Mouse (Mus musculus): ENCODE data around the gene Megf11. TPM values are rescaled to one million over a fixed set of nuclear protein-coding genes. Genes with fewer than 3 reads are reported as not detected.
A peak's percentile ranks its signal among the peaks of the same experiment; 100 is the strongest.

Megf11 gene
- polyA plus RNA-seq, 1 experiment from 2014 or later: 5.2 TPM

DNA sequence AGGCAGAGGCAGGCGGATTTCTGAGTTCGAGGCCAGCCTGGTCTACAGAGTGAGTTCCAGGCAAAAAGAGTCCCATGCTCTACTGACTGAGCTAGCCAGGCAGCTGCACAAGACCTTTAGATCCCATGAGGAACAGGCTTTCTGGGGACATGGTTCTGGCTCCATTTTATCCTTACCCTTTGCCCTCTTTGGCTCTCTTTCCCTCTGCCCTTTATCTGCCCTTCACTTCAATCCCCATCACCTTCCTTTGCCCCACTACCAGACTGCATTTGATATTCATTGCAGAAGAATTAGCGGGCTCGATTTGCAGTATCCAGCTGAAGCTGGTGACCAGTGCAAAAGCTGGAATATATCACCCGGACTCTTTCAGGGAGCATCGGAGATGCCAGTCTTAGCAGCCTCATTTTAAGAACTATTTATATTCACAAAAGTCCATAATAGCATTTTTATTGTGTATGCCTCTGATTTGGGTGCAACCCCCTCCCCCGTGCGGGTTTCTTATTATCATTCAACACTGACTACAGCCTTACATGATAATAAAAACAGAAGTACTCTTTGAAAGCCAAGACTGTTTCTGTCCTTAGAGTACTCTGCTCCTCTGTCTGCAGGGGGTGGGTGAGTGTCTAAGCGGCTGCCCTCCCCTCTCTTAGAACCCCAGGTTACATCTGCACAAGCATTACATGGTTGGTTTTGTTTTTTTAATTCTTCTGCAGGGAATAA, 24.0 kb upstream of the Megf11 start:
- no peaks in the 10 kb centered on the region for H3K27me3 ChIP-seq
- H3K27ac ChIP-seq: no peak overlapping the region
- H3K4me2 ChIP-seq: no peak overlapping the region
- no peak overlapping the region for H3K9ac ChIP-seq
- H3K4me3 ChIP-seq: no peak overlapping the region
- no peaks in the 10 kb centered on the region for H3K9me3 ChIP-seq (replicated peaks)
- H3K36me3 ChIP-seq (ENCODE audit: poor library complexity, severe bottlenecking): no peaks in the 10 kb centered on the region
- peaks cover 6% of the 10 kb centered on the region; the same call in 1 of the 2 replicates for H3K4me1 ChIP-seq
- ATAC-seq: no peak
- 88% methylated on average over 9 of the region's 9 CpGs for WGBS

DNA sequence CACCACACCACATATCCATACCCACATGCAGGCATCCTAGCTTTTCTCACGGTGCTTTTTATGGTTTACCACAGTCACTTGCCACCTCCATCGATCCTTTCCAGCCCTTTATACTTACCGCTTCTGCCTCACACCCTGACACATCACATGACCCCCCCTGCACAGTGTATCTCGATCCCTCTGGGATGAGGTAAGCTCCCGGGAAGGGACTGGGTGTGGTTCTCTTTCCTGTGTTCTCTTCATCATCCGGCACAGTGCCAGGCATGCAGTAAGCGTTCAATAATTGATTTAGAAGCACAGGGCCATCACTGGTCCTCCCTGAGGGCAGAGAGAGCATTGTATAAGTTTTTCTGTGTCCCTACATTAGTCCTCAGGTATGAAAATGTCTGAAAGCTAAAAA, 15.6 kb upstream of the Megf11 start:
- no peaks in the 10 kb centered on the region for H3K27me3 ChIP-seq
- H3K4me1 ChIP-seq: peaks cover 10% of the 10 kb centered on the region; the same call in 1 of the 2 replicates
- 72% methylated on average over 7 of the region's 7 CpGs for WGBS
- no peak overlapping the region for H3K9ac ChIP-seq
- no peaks in the 10 kb centered on the region for H3K9me3 ChIP-seq (replicated peaks)
- H3K36me3 ChIP-seq (ENCODE audit: poor library complexity, severe bottlenecking): no peaks in the 10 kb centered on the region
- H3K4me2 ChIP-seq: no peak overlapping the region
- H3K27ac ChIP-seq: no peak overlapping the region
- ATAC-seq: no peak
- no peak overlapping the region for H3K4me3 ChIP-seq

GRCm38 (mm10) chr9:64371305-64371819, 14.1 kb upstream of the Megf11 start:
- Histone ChIP-seq H3K9ac (no peak overlapping the region), H3K4me2 (no peak overlapping the region), H3K27ac (no peak overlapping the region), H3K4me3 (no peak overlapping the region), H3K36me3 (ENCODE audit: poor library complexity, severe bottlenecking) (no peaks in the 10 kb centered on the region), H3K27me3 (no peaks in the 10 kb centered on the region), H3K4me1 (peaks cover 4% of the 10 kb centered on the region; the same call in 1 of the 2 replicates), H3K9me3 (replicated peaks) (no peaks in the 10 kb centered on the region)
- WGBS: 48% methylated on average over 11 of the region's 11 CpGs
- no peak for ATAC-seq

GRCm38 (mm10) chr9:64376380-64376779, 9.0 kb upstream of the Megf11 start:
- Histone ChIP-seq H3K4me2 (no peak overlapping the region), H3K27ac (no peak overlapping the region), H3K9me3 (replicated peaks) (no peaks in the 10 kb centered on the region), H3K27me3 (peaks cover 8% of the 10 kb centered on the region; the same call in 1 of the 2 replicates), H3K4me3 (no peak overlapping the region), H3K9ac (no peak overlapping the region), H3K36me3 (ENCODE audit: poor library complexity, severe bottlenecking) (no peaks in the 10 kb centered on the region), H3K4me1 (peaks cover 1% of the 10 kb centered on the region; the same call in 1 of the 2 replicates)
- 92% methylated on average over 2 of the region's 2 CpGs for WGBS
- ATAC-seq: no peak

- Histone ChIP-seq H3K4me1 (peaks cover 27% of the 10 kb centered on the region), H3K27me3 (peaks cover 52% of the 10 kb centered on the region), H3K36me3 (ENCODE audit: poor library complexity, severe bottlenecking) (no peaks in the 10 kb centered on the region), H3K9me3 (replicated peaks) (no peaks in the 10 kb centered on the region), H3K4me2 (no peak overlapping the region), H3K9ac (no peak overlapping the region), H3K4me3 (no peak overlapping the region), H3K27ac (no peak overlapping the region)
- 47% methylated on average over 10 of the region's 10 CpGs for WGBS
- ATAC-seq: peak; percentile 50; the same call in 1 of the 2 replicates
Observed at GRCm38 (mm10) chr9:64383021-64383788, 2.2 kb upstream of the Megf11 start.

DNA sequence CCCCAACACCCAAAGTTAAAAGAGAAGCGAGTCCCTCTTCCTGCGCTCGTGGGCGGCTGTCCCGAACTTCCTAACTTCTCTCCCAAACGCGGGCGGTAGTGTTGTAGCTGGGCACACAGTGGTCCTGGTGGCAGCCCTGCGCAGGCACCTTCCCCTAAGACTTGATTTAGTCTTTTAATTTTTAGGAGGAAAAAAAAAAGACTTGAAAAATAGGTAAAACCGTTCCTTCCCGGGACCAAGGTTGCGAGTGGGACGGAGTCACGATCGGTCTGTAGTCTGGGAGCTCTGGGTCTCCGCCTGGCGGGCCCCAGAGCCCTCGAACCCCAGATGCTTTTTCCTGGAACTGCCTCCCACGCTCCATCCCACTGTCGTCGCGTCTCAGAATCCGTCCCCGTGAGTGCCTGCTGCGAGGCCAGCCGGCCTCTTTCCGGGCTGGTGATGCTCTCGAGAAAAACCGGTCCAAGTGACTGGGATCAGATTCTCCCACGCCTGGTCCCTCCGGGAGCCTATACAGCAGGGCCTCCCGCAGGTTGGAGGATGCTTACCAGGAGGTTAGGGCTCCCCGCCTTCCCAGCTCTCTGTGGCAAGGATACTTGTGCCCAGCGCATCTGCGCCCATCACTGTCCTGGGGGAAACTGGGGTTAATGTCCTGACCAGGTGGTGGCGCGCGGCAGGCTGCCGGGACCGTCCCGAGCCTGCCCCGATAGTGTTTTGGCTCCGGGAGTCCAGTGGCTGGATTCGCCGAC, 1.2 kb downstream of the Megf11 start:
- 2% methylated on average over 45 of the region's 45 CpGs for WGBS
- H3K4me2 ChIP-seq: peak overlapping the region; percentile 100
- no peaks in the 10 kb centered on the region for H3K9me3 ChIP-seq (replicated peaks)
- ATAC-seq: no peak
- H3K4me1 ChIP-seq: peaks cover 30% of the 10 kb centered on the region
- H3K27me3 ChIP-seq: peaks cover 70% of the 10 kb centered on the region
- no peak overlapping the region for H3K27ac ChIP-seq
- H3K9ac ChIP-seq: peak overlapping the region; percentile 78
- H3K36me3 ChIP-seq (ENCODE audit: poor library complexity, severe bottlenecking): no peaks in the 10 kb centered on the region
- peak overlapping the region; percentile 63 for H3K4me3 ChIP-seq

DNA sequence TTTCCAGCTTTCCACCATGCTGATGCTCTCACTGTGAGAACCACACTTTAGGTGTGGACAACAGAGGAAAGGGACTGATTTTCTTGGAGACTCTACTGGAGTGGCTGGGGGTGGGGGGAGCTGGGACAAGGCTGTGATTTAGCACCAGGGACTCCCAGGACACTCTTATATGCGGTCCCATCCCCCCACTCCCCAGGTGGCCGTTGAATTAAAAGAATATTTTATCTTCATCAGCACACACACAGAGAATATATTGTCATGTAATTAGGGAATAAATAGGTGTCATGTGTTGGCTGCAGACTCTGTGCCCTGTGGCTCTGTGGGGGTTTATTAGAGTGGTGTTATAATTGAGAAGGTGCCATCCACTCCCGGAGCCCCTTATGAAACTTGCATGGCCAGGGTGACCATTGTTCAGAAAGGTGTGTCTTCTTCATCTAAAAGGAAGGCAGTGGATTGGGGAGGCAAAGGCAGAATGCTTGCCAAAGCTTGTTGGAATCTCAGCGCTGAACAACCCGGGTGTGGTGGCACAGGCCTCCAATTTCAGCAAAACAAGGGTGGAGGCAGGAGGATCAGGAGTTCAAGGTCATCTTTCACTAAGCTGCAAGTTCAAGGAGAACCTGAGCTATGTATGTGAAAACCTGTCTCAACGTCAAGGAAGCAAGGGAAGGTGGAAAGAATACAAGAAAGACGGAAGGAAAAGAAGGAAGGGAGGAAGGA, 4.3 kb downstream of the Megf11 start:
- WGBS: 70% methylated on average over 7 of the region's 7 CpGs
- peaks cover 59% of the 10 kb centered on the region for H3K27me3 ChIP-seq
- H3K4me1 ChIP-seq: peaks cover 24% of the 10 kb centered on the region
- H3K4me3 ChIP-seq: no peak overlapping the region
- H3K9me3 ChIP-seq (replicated peaks): no peaks in the 10 kb centered on the region
- no peak overlapping the region for H3K9ac ChIP-seq
- H3K4me2 ChIP-seq: no peak overlapping the region
- H3K36me3 ChIP-seq (ENCODE audit: poor library complexity, severe bottlenecking): no peaks in the 10 kb centered on the region
- H3K27ac ChIP-seq: no peak overlapping the region
- no peak for ATAC-seq

GRCm38 (mm10) chr9:64393914-64394596, 8.6 kb downstream of the Megf11 start:
- peaks cover 6% of the 10 kb centered on the region; the same call in 1 of the 2 replicates for H3K4me1 ChIP-seq
- H3K36me3 ChIP-seq (ENCODE audit: poor library complexity, severe bottlenecking): no peaks in the 10 kb centered on the region
- no peaks in the 10 kb centered on the region for H3K9me3 ChIP-seq (replicated peaks)
- H3K27ac ChIP-seq: no peak overlapping the region
- H3K4me2 ChIP-seq: no peak overlapping the region
- WGBS: 38% methylated on average over 5 of the region's 5 CpGs
- no peak for ATAC-seq
- H3K27me3 ChIP-seq: peaks cover 18% of the 10 kb centered on the region
- H3K4me3 ChIP-seq: no peak overlapping the region
- H3K9ac ChIP-seq: no peak overlapping the region

- no peak overlapping the region for H3K4me2 ChIP-seq
- H3K4me1 ChIP-seq: peaks cover 4% of the 10 kb centered on the region; the same call in 1 of the 2 replicates
- no peak overlapping the region for H3K27ac ChIP-seq
- H3K4me3 ChIP-seq: no peak overlapping the region
- no peaks in the 10 kb centered on the region for H3K36me3 ChIP-seq (ENCODE audit: poor library complexity, severe bottlenecking)
- H3K9me3 ChIP-seq (replicated peaks): no peaks in the 10 kb centered on the region
- no peak for ATAC-seq
- 63% methylated on average over 7 of the region's 7 CpGs for WGBS
- H3K9ac ChIP-seq: no peak overlapping the region
- H3K27me3 ChIP-seq: peaks cover 21% of the 10 kb centered on the region
Observed at GRCm38 (mm10) chr9:64395238-64395920, 10.0 kb downstream of the Megf11 start.

DNA sequence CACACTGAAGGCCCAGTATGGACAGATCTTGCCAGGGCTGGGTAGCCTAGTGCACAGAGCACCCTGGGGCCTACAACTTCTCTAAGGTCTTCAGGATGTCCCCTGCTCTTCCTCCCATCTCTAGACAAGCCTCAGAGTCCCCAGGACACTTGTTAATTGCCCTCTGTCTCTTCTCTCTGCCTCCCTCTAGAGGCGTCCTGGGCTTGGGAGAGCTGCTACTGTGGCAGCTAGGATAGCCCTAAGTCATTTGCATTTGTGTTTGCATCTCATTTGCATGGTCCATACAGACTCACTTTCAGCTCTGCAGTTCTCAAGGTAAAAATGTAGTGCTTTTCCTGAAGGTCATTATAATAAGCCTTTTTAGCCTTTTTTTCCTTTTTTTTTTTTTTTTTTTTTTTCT, 11.7 kb downstream of the Megf11 start:
- 0 out of 2 replicates have a peak, but pooled peaks have one; percentile 67 for ATAC-seq
- H3K27ac ChIP-seq: no peak overlapping the region
- H3K4me3 ChIP-seq: no peak overlapping the region
- peaks cover 4% of the 10 kb centered on the region; the same call in 1 of the 2 replicates for H3K4me1 ChIP-seq
- WGBS: 8% methylated on average over 1 of the region's 1 CpGs
- no peaks in the 10 kb centered on the region for H3K36me3 ChIP-seq (ENCODE audit: poor library complexity, severe bottlenecking)
- no peaks in the 10 kb centered on the region for H3K9me3 ChIP-seq (replicated peaks)
- H3K4me2 ChIP-seq: no peak overlapping the region
- peaks cover 12% of the 10 kb centered on the region for H3K27me3 ChIP-seq
- no peak overlapping the region for H3K9ac ChIP-seq

Data from forebrain, embryonic 13.5 days (tissue).